Mouse (Mus musculus) ES-E14 (cell line): ENCODE results near the gene Tmem240.

Experiments used
- CHD2 ChIP-seq: IDR thresholded peaks from 2 replicates; pipeline ENCODE4 v1.6.1; 2014; ENCODE audit warnings: mild to moderate bottlenecking, low read depth, low read length, inconsistent platforms
- HCFC1 ChIP-seq: IDR thresholded peaks from 2 replicates; pipeline ENCODE4 v1.6.1; 2012; ENCODE audit warnings: low read length, inconsistent platforms, borderline replicate concordance; ENCODE audit not compliant: insufficient read depth
- ZNF384 ChIP-seq: IDR thresholded peaks from 2 replicates; pipeline ENCODE4 v1.6.1; 2012; ENCODE audit warnings: low read depth, low read length, inconsistent platforms

DNA sequence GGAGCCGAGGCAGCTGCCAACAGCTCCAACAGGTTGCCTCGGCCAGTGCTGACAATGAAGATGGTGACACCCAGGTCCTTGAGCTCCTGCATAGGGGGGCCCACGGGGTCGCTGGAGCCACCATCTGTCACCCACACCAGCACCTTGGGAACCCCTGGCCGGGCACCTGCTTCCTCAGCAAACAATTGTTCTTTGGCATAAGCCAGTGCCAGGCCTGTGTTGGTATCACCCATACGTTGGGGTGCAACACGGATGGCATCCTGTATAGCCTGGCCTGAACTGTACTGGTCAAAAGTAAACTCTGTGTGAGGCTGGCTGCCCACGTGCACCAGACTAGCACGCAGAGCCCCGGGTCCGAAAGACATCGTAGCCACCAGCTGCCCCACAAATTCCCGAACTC, 38.2 kb downstream of the Tmem240 start:
- TF ChIP-seq CHD2: no peak
- no peak for TF ChIP-seq ZNF384
- TF ChIP-seq HCFC1: no peak
